Mouse (Mus musculus): Measurements from ENCODE around the gene Olfr1249.
"Not testable (repeated sequence)": the region's sequence is repeated elsewhere in the genome, so short reads cannot be mapped to it uniquely, and the experiment has no call there.

The Olfr1249 gene

GRCm38 (mm10) chr2:89634883-89635282 is at the start of gene Olfr1249:
Olfr1249 (minus strand) TSS chr2:89634983.
- ATAC-seq (ENCODE audit: insufficient number of reproducible peaks, low FRiP score, low TSS enrichment) = no peak

GRCm38 (mm10) chr2:89671836-89672235 is 37.1 kb upstream of the Olfr1249 start, which contains the start of gene Olfr1251:
Olfr1251 (minus strand) TSS chr2:89671936.
- ATAC-seq (ENCODE audit: insufficient number of reproducible peaks, low FRiP score, low TSS enrichment) = no peak

- no peak for ATAC-seq (ENCODE audit: insufficient number of reproducible peaks, low FRiP score, low TSS enrichment)
These were observed 26.6 kb upstream of the Olfr1249 start, which contains the start of gene Olfr1250 for GRCm38 (mm10) chr2:89661367-89661766. Olfr1250 (minus strand) TSS chr2:89661467.

GRCm38 (mm10) chr2:89618145-89618544 is 16.6 kb downstream of the Olfr1249 start, which contains the start of gene Olfr1248:
Olfr1248 (minus strand) TSS chr2:89618245.
- ATAC-seq (ENCODE audit: insufficient number of reproducible peaks, low FRiP score, low TSS enrichment) = not testable (repeated sequence)

GRCm38 (mm10) chr2:89614030-89614429 is 20.8 kb downstream of the Olfr1249 start, which contains the start of gene Olfr1247:
Olfr1247 (minus strand) TSS chr2:89614130.
- no peak for ATAC-seq (ENCODE audit: insufficient number of reproducible peaks, low FRiP score, low TSS enrichment)

GRCm38 (mm10) chr2:89593057-89593456 is 41.7 kb downstream of the Olfr1249 start, which contains the start of gene Olfr1246:
Olfr1246 (minus strand) TSS chr2:89593157.
- no peak for ATAC-seq (ENCODE audit: insufficient number of reproducible peaks, low FRiP score, low TSS enrichment)
